Mouse (Mus musculus) ovary, adult 18-20 months (tissue): ENCODE data around the gene Bmpr1b.

Experiments used
- DNase-seq: peaks from one replicate; pipeline ENCODE4 v3.0.0; 2022; ENCODE audit warnings: low spot score, mixed read lengths

The Bmpr1b gene

GRCm38 (mm10) chr3:142034160-142034559 is 135.1 kb downstream of the Bmpr1b start:
- peak; percentile 19 for DNase-seq

- no peak for DNase-seq
Observed at GRCm38 (mm10) chr3:142019716-142020115, 149.5 kb downstream of the Bmpr1b start.

GRCm38 (mm10) chr3:141984548-141984947 is 184.7 kb downstream of the Bmpr1b start:
- DNase-seq: no peak

DNA sequence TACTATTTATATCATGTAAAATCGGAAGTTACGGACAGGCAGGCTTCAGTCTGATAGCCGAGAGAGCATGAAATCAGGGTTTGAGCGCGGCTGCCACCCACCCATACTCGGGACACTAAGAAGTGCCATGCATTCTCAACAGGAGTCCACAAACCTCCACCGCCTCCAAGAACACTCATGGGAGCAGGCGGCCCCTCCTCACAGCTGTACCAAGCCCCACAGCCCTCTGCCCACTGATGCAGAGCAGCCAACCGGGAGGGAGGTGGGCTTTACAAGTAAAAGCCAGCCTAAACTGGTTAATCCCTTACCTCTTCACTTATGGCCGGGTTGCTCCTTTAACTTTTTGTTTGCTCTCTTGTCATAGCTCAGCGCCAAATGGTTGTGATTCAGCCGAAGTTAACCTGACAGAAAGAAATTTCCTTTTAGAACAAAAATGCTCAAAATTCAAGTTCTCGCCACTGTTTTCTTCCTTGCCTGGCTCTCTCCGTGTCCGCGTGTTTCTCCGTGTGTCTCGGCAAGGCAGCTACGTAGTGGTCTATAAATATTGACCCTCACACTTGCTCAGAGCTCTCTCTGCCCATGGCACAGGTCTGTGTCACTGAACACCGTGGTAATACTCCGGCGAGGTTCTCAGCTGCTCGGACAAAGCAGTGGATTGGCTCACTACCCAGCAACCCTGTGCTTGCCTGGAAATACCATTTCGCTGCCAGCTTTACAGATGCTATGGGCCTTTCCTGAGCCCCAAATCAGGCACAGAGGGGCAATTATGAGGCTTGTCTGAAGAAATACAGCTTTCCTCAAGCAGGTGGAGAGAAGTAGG is 187.4 kb downstream of the Bmpr1b start:
- DNase-seq: no peak

- DNase-seq: no peak
Observed at GRCm38 (mm10) chr3:141966244-141966643, 203.0 kb downstream of the Bmpr1b start.

- DNase-seq: no peak
Observed at GRCm38 (mm10) chr3:141952931-141953330, 216.3 kb downstream of the Bmpr1b start.

DNA sequence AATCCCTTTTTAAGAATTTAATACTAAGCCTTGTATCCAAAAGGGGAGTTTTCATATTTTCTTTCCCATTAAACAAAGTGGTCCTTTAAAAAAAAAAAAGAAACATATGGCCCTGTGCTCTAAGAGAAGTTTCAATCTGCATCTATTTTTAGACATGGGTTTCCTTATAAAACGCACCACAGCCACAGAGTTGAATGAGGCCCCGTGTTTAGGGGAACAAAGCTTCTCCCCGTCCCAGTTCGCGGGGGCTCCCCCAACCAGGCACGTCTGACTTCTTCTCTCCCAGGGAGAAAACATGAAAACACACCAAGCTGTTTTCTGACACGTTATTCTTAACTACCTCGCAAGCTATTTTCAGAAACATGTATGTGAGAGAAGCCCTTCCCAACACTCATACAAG is 218.6 kb downstream of the Bmpr1b start:
- no peak for DNase-seq

DNA sequence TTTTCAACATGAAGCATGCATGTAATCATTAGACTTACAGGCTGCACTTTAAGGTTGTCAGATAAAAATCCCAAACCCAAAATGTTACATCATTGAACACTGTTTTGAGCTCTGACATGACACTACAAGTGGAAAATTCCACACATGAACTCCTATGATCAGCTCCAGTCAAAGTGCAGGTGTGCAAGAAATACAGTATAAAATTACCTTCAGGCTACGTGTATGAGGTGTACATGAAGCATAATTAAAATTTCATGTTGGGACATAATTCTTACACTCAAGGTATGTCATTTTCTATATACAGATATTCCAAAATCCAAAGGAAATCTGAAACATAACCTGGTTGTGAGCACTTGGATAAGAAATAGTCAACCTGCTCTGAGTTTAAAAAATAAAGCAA is 220.7 kb downstream of the Bmpr1b start:
- no peak for DNase-seq

- DNase-seq: no peak
Observed at GRCm38 (mm10) chr3:141948096-141948495, 221.1 kb downstream of the Bmpr1b start.

DNA sequence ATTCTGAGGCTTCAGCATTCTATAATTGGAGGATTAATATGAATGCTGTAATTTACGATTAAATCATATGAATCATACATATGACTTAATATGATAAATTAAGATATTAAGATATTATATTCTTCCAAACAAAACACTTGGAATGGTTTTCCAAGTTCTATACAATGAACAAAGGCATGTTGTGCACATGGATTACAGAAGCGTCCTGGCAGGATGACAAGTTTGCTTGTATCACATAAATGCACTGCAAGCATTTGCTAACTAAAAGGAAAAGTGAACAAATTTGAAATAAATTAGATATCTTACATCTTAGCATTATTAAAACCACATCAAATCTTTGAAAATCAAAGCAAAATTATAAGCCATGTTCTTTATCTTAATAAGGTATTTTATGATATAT is 222.4 kb downstream of the Bmpr1b start:
- DNase-seq: no peak

- no peak for DNase-seq
Observed at GRCm38 (mm10) chr3:141943317-141943742, 225.9 kb downstream of the Bmpr1b start.

- DNase-seq: no peak
Observed at GRCm38 (mm10) chr3:141940207-141940606, 229.0 kb downstream of the Bmpr1b start.

GRCm38 (mm10) chr3:141936594-141937272 is 232.5 kb downstream of the Bmpr1b start:
- DNase-seq: no peak

GRCm38 (mm10) chr3:141932956-141933355 is 236.3 kb downstream of the Bmpr1b start:
- no peak for DNase-seq

- DNase-seq: peak; percentile 60
Observed at GRCm38 (mm10) chr3:141931372-141932092, 237.7 kb downstream of the Bmpr1b start.

GRCm38 (mm10) chr3:141923442-141923841 is 245.8 kb downstream of the Bmpr1b start:
- DNase-seq: no peak

- DNase-seq: no peak
Observed at GRCm38 (mm10) chr3:141921161-141921560, 248.1 kb downstream of the Bmpr1b start.

- DNase-seq: no peak
Observed at GRCm38 (mm10) chr3:141919661-141920060, 249.6 kb downstream of the Bmpr1b start.

DNA sequence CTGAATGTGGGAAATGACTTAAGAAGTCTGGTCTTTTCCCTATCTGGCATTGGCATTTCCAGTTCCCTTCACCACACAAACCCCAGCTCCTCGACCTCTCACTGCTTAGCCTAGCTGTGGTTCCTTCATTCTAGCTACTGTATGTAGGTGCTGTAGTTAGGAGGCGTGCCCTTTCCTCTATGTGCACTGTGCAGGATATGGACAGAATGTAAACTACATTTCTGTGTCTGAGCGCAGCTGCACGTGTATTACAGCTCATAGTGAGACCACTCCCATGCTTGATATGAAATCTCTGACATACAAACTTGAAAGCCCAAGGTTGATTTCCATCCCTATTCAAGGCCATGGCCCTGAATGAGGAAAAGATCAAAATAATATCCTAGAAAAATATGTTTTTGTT is 252.1 kb downstream of the Bmpr1b start:
- DNase-seq: peak; percentile 37

- DNase-seq: no peak
Observed at GRCm38 (mm10) chr3:141915995-141916394, 253.2 kb downstream of the Bmpr1b start.

GRCm38 (mm10) chr3:141914588-141914987 is 254.6 kb downstream of the Bmpr1b start:
- no peak for DNase-seq

DNA sequence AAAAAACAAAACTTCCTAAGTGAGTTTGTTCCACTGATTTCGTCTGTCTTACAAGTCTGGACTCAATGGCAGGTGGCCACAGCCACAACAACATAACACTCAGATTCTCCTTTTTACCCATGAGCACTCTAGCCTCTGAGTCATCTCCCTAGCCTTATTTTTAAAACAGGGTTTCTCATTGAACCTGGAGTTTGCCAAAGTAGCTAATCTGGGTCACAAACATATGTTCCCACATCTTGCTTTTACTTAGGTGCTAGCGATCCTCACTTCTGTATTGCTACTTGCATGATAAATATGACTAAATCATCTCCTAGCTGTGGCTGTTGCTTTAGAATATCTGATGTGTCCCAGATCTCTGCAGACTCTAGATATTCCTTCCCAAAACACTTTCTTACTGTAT is 260.1 kb downstream of the Bmpr1b start:
- DNase-seq: no peak
